Mouse (Mus musculus) CH12.LX (cell line): Measurements from ENCODE around the gene Zfhx3. TPM values are rescaled to one million over a fixed set of nuclear protein-coding genes. Genes with fewer than 3 reads are reported as not detected.

Experiments
- DNase-seq: peaks from one replicate; pipeline ENCODE4 v3.0.0-alpha.2; 2013; ENCODE audit errors: extremely low read depth
- H3K27ac ChIP-seq: 2 replicates; pipeline ENCODE4 v1.5.1; 2012; ENCODE audit warnings: low read depth, mild to moderate bottlenecking, control low read depth, moderate library complexity; ENCODE audit not compliant: insufficient read depth
- H3K27me3 ChIP-seq: replicated peaks from 2 replicates; pipeline ENCODE3; 2012; ENCODE audit warnings: inconsistent platforms
- H3K36me3 ChIP-seq, 2 experiments: replicated peaks in 1 of 2; 2 replicates each; pipeline versions ENCODE3 to v1.6.1; 2012; ENCODE audit warnings: inconsistent platforms in 1 of 2, low read length in 1 of 2, mild to moderate bottlenecking in 1 of 2, mixed read lengths in 1 of 2, moderate library complexity in 1 of 2; ENCODE audit not compliant: control insufficient read depth in 1 of 2, insufficient read depth in 1 of 2
- H3K4me1 ChIP-seq, 2 experiments: 2 replicates each; pipeline ENCODE4 v1.6.1; 2012; ENCODE audit warnings: inconsistent platforms in 1 of 2, moderate library complexity in 1 of 2; ENCODE audit not compliant: insufficient read depth in 2 of 2, control insufficient read depth in 1 of 2
- H3K4me2 ChIP-seq: 2 replicates; pipeline ENCODE4 v1.6.1; 2012; ENCODE audit warnings: low read depth, mild to moderate bottlenecking, control low read depth; ENCODE audit not compliant: poor library complexity, insufficient read depth, severe bottlenecking
- H3K4me3 ChIP-seq, 3 experiments: fragments of 150-350 bp in 1 of 3; sonication (generic) in 1 of 3; replicated peaks in 1 of 3; 2 replicates each; pipeline versions ENCODE3 to v1.5.1; 2011 to 2012; ENCODE audit warnings: low read depth in 2 of 3, low read length in 2 of 3, mild to moderate bottlenecking in 2 of 3, moderate library complexity in 2 of 3, control low read depth in 1 of 3, improper control_type of control experiment in 1 of 3, inconsistent platforms in 1 of 3, mixed read lengths in 1 of 3; ENCODE audit not compliant: poor library complexity in 1 of 3
- H3K79me2 ChIP-seq: replicated peaks from 2 replicates; pipeline ENCODE4 v1.6.1; 2012; ENCODE audit warnings: mild to moderate bottlenecking, moderate library complexity; ENCODE audit not compliant: control insufficient read depth, poor library complexity, insufficient read depth, severe bottlenecking; ENCODE audit errors: extremely low read depth
- H3K9ac ChIP-seq: 2 replicates; pipeline ENCODE4 v1.6.1; 2012; ENCODE audit warnings: low read depth, mild to moderate bottlenecking, control low read depth, moderate library complexity; ENCODE audit not compliant: insufficient read depth
- H3K9me3 ChIP-seq: replicated peaks from 2 replicates; pipeline ENCODE3; 2012; ENCODE audit warnings: low read length, inconsistent platforms, mixed read lengths
- BHLHE40 ChIP-seq: IDR thresholded peaks from 2 replicates; pipeline ENCODE4 v1.6.1; 2011; ENCODE audit warnings: mild to moderate bottlenecking, low read depth, low read length, improper control_type of control experiment
- CHD1 ChIP-seq: IDR thresholded peaks from 2 replicates; pipeline ENCODE4 v1.6.1; 2012; ENCODE audit warnings: low read depth, low read length, improper control_type of control experiment, inconsistent platforms
- CTCF ChIP-seq, 2 experiments: IDR thresholded peaks in 1 of 2; conservative IDR thresholded peaks in 1 of 2; 2 replicates each; pipeline ENCODE4 v1.5.1; 2011 to 2012; ENCODE audit warnings: low read depth in 2 of 2, low read length in 2 of 2, improper control_type of control experiment in 1 of 2, inconsistent platforms in 1 of 2, mild to moderate bottlenecking in 1 of 2, moderate library complexity in 1 of 2
- ELF1 ChIP-seq: IDR thresholded peaks from 2 replicates; pipeline ENCODE4 v1.6.1; 2014; ENCODE audit warnings: low read depth, mild to moderate bottlenecking, inconsistent platforms, low read length, improper control_type of control experiment
- JUN ChIP-seq: IDR thresholded peaks from 2 replicates; pipeline ENCODE4 v1.6.1; 2011; ENCODE audit warnings: low read depth, mild to moderate bottlenecking, low read length, improper control_type of control experiment, moderate library complexity; ENCODE audit not compliant: insufficient read depth
- MAX ChIP-seq: IDR thresholded peaks from 2 replicates; pipeline ENCODE4 v1.6.1; 2011; ENCODE audit warnings: low read length, improper control_type of control experiment
- MAZ ChIP-seq: IDR thresholded peaks from 2 replicates; pipeline ENCODE4 v1.6.1; 2012; ENCODE audit warnings: low read depth, mild to moderate bottlenecking, inconsistent platforms, low read length, improper control_type of control experiment, moderate library complexity
- MEF2A ChIP-seq: IDR thresholded peaks from 2 replicates; pipeline ENCODE4 v1.6.1; 2014; ENCODE audit warnings: low read depth, mild to moderate bottlenecking, inconsistent platforms, low read length, improper control_type of control experiment, borderline replicate concordance
- NRF1 ChIP-seq: IDR thresholded peaks from 2 replicates; pipeline ENCODE4 v1.6.1; 2014; ENCODE audit warnings: low read depth, mild to moderate bottlenecking, inconsistent platforms, low read length, improper control_type of control experiment, moderate library complexity
- POLR2A ChIP-seq: IDR thresholded peaks from 2 replicates; pipeline ENCODE4 v1.6.1; 2011; ENCODE audit warnings: low read depth, mild to moderate bottlenecking, improper control_type of control experiment, low read length
- RAD21 ChIP-seq: IDR thresholded peaks from 2 replicates; pipeline ENCODE4 v1.6.1; 2011; ENCODE audit warnings: low read depth, mild to moderate bottlenecking, low read length, improper control_type of control experiment, moderate library complexity
- TCF12 ChIP-seq: IDR thresholded peaks from 2 replicates; pipeline ENCODE4 v1.6.1; 2014; ENCODE audit warnings: low read depth, mild to moderate bottlenecking, inconsistent platforms, low read length, improper control_type of control experiment
- USF1 ChIP-seq: IDR thresholded peaks from 2 replicates; pipeline ENCODE4 v1.6.1; 2014; ENCODE audit warnings: low read depth, mild to moderate bottlenecking, inconsistent platforms, low read length, improper control_type of control experiment
- USF2 ChIP-seq: conservative IDR thresholded peaks from 2 replicates; pipeline ENCODE4 v1.6.1; 2011; ENCODE audit warnings: low read depth, low read length, improper control_type of control experiment
- dilution Hi-C: fragments of 300-500 bp; cut with MboI; formaldehyde crosslinking; loops from 2 replicates; pipeline ENCODE4 v1.14.3; 2020; ENCODE audit warnings: low sequenced_read_pairs; ENCODE audit not compliant: extremely low pct_unique_long_range_greater_than_20kb, extremely low pct_ligation_motif_present
- in situ Hi-C: fragments of 300-500 bp; cut with MboI; formaldehyde crosslinking; loops from 3 replicates; pipeline ENCODE4 v1.14.3; 2019; ENCODE audit warnings: low sequenced_read_pairs, low pct_ligation_motif_present, low pct_unique_long_range_greater_than_20kb, mixed read lengths
- polyA plus RNA-seq: library from polyadenylated mRNA; unstranded; fragments of >175 nt; gene quantifications from 2 replicates; pipeline ENCODE4 v1.2.1, GENCODE M21; 2012; ENCODE audit warnings: low read depth; ENCODE audit not compliant: insufficient read length
- total RNA-seq, 2 experiments: library from RNA; depleted of rRNA; stranded (reverse); fragments of 300-350 nt in 1 of 2; fragments of >200 nt in 1 of 2; gene quantifications; 2 replicates each; pipeline ENCODE4 v1.2.3; 2012 to 2014

Zfhx3 gene
- total and polyA plus RNA-seq, 3 experiments = 0.05 to 0.76 (median 0.68) TPM

DNA sequence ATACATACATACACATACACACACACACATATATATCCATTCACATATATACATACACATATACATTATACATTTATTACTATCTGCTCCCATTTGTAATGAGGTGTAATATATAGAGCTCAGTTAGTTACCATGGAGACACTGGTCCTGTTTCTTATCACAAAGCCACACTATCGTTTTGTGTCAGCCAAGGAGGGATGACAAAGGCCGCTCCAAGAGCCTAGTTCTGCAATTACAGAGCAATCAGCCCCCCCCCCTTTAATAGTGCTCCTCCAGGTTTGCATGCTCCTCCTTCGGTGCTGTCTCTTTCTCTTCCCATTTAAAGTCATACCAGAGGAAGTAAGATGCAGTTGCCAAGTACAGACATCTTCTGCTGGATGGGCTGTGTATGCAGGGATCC, 1054.9 kb downstream of the Zfhx3 start:
- Histone ChIP-seq H3K27me3 (no peaks in the 10 kb centered on the region), H3K9me3 (no peaks in the 10 kb centered on the region), H3K79me2 (no peaks in the 10 kb centered on the region), H3K4me2 (no peak overlapping the region)
- no peak for DNase-seq
- no peak for TF ChIP-seq USF1
- TF ChIP-seq, all 38 proteins: peak for 0
- Histone ChIP-seq H3K4me3 (no peak overlapping the region), H3K36me3 (no peaks in the 10 kb centered on the region), H3K9ac (no peak overlapping the region), H3K27ac (no peak overlapping the region), H3K4me1 (0 out of 4 replicates have a peak, but pooled peaks cover 3% of the 10 kb centered on the region in 2 experiments)
- dilution Hi-C loops = no loop called here
- in situ Hi-C loops = no loop called here

DNA sequence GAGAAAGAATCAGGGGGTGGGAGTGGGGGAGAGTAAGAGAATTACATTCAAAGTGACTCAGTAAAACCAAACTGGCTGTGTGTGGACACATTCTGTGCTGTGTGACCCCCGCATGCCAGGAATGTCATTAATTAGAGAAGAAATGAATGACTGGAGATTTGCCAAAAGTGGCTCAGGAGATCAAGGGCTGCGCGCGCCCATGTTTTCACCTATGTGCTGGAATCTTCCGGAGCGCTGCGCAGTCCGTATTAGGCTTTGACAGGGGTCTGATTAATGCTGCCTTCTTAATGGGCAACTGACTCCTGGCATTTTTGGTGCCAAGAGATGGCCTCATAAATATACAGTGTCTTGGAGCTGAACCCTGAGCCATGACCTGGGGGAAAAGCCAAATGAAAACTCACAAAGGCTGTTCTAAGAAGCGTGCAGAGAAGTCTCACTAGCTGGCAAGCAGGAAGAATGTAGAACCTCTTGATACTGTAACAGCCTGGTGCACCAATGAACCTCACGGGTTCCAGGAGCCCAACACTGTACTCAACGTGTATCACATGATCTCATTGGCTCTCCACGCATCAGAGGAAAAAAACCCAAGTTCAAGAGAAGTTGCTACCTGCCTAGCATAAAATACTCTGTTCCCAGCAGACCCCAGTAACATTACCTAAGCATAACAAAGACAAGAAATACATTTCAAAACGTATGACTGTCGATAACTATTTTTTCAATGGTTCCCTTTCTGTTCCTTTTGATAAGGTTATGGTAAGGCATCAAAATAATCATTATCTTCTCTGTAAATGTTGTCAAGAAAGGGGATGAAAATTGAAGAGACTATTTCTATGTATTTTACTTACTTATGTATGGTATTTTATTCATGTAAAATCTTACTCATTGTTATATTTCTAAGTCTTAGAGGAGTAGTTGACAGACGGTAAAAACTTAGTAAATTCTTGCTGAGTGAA, 1057.1 kb downstream of the Zfhx3 start:
- Histone ChIP-seq H3K9ac (no peak overlapping the region), H3K36me3 (no peaks in the 10 kb centered on the region), H3K27me3 (no peaks in the 10 kb centered on the region), H3K9me3 (no peaks in the 10 kb centered on the region), H3K4me1 (0 out of 4 replicates have a peak, but pooled peaks cover 2 to 3% of the 10 kb centered on the region in 2 experiments), H3K4me3 (no peak overlapping the region), H3K27ac (no peak overlapping the region), H3K79me2 (no peaks in the 10 kb centered on the region), H3K4me2 (no peak overlapping the region)
- DNase-seq = no peak
- dilution Hi-C loops = no loop called here
- in situ Hi-C loops = no loop called here
- TF ChIP-seq RAD21 = no peak
- no peak for TF ChIP-seq JUN
- TF ChIP-seq MAX = no peak
- no peak for TF ChIP-seq USF2
- TF ChIP-seq USF1 = no peak
- no peak for TF ChIP-seq POLR2A
- TF ChIP-seq TCF12 = no peak
- TF ChIP-seq CTCF (conservative IDR thresholded peaks at IDR 0.05 in 1 of 2, IDR thresholded peaks at IDR 0.05 in 1 of 2; ENCODE audit: low read depth in 2 of 2, low read length in 2 of 2) = no peak
- TF ChIP-seq CHD1 = no peak
- TF ChIP-seq MEF2A = no peak
- TF ChIP-seq NRF1 = no peak
- no peak for TF ChIP-seq ELF1
- no peak for TF ChIP-seq BHLHE40
- TF ChIP-seq MAZ = no peak
